Mouse (Mus musculus) heart, embryonic 15.5 days (tissue): ENCODE measurements around the gene Cdh23. TPM values are rescaled to one million over a fixed set of nuclear protein-coding genes. Genes with fewer than 3 reads are reported as not detected.

Experiments
- ATAC-seq: fragments of 200-750 bp; cut with Nextera tagmentation; replicated peaks from 2 replicates; pipeline ENCODE4 v1.8.0; 2017; ENCODE audit warnings: low read depth, moderate TSS enrichment; ENCODE audit not compliant: insufficient number of reproducible peaks, insufficient read depth, low FRiP score
- H3K27ac ChIP-seq: fragments of 300-500 bp; sonication (generic); 2 replicates; pipeline ENCODE4 v1.5.1; 2015; ENCODE audit warnings: mild to moderate bottlenecking, inconsistent platforms
- H3K27me3 ChIP-seq: fragments of 300-500 bp; sonication (generic); 2 replicates; pipeline ENCODE4 v1.6.1; 2015; ENCODE audit warnings: inconsistent platforms
- H3K36me3 ChIP-seq: fragments of 300-500 bp; sonication (generic); 2 replicates; pipeline ENCODE4 v1.6.1; 2015; ENCODE audit warnings: mild to moderate bottlenecking, inconsistent platforms
- H3K4me1 ChIP-seq: fragments of 300-500 bp; sonication (generic); replicated peaks from 2 replicates; pipeline ENCODE4 v1.6.1; 2015; ENCODE audit warnings: inconsistent platforms
- H3K4me2 ChIP-seq: fragments of 300-500 bp; sonication (generic); 2 replicates; pipeline ENCODE4 v1.6.1; 2015; ENCODE audit warnings: inconsistent platforms, mild to moderate bottlenecking, moderate library complexity
- H3K4me3 ChIP-seq: fragments of 300-500 bp; sonication (generic); 2 replicates; pipeline ENCODE4 v1.5.1; 2015; ENCODE audit warnings: mild to moderate bottlenecking, inconsistent platforms
- H3K9ac ChIP-seq: fragments of 300-500 bp; sonication (generic); 2 replicates; pipeline ENCODE4 v1.6.1; 2015; ENCODE audit warnings: mild to moderate bottlenecking, inconsistent platforms
- H3K9me3 ChIP-seq: fragments of 300-500 bp; sonication (generic); replicated peaks from 2 replicates; pipeline ENCODE4 v1.6.1; 2016; ENCODE audit warnings: inconsistent platforms
- WGBS: fragments of 180-500 bp; shearing (Covaris S2); methylation state at CpG from one replicate; pipeline ENCODE4 v1.1.7; 2015; ENCODE audit warnings: mixed read lengths; 5-methylcytosine and 5-hydroxymethylcytosine counted together
- polyA plus RNA-seq: library from polyadenylated mRNA; unstranded; fragments of >200 nt; fragmentation: Nextera tagmentation; extraction: Ambion mirVana; gene quantifications from 2 replicates; pipeline ENCODE4 v1.2.1, GENCODE M21; 2015

Gene Cdh23
- polyA plus RNA-seq, 1 experiment from 2014 or later = 0.50 TPM

DNA sequence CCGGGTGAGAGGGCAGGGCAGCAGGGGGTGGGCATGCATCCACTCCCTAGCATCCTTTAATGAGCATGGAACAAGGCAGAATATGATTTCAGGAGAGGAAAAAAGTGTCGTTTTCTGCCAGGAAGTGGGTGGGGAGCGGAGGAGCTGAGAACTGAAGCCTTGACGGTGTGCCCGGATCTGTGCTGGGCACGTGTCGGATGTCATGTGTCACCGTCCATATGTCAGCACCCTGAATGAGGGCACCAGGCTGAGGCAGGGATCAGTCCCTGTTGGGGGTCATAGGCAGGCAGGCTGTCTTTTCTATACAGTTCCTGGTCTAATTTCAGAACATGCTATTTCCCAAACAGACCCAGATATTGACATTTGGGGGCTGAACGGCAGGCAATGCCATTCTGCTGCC, 61.9 kb downstream of the Cdh23 start:
- Histone ChIP-seq H3K27ac (no peak overlapping the region), H3K4me2 (no peak overlapping the region), H3K27me3 (0 out of 2 replicates have a peak, but pooled peaks cover 3% of the 10 kb centered on the region), H3K36me3 (no peaks in the 10 kb centered on the region), H3K9me3 (peaks cover 9% of the 10 kb centered on the region), H3K4me1 (no peaks in the 10 kb centered on the region), H3K4me3 (no peak overlapping the region), H3K9ac (no peak overlapping the region)
- no peak for ATAC-seq
- 40% methylated on average over 9 of the region's 9 CpGs for WGBS

GRCm38 (mm10) chr10:60626086-60626485, 70.2 kb downstream of the Cdh23 start:
- no peaks in the 10 kb centered on the region for H3K36me3 ChIP-seq
- H3K9me3 ChIP-seq = peaks cover 12% of the 10 kb centered on the region
- no peak overlapping the region for H3K27ac ChIP-seq
- WGBS = 51% methylated on average over 5 of the region's 5 CpGs
- no peak overlapping the region for H3K4me2 ChIP-seq
- H3K27me3 ChIP-seq = no peaks in the 10 kb centered on the region; the same call in 1 of the 2 replicates
- H3K4me1 ChIP-seq = no peaks in the 10 kb centered on the region
- ATAC-seq = no peak
- H3K4me3 ChIP-seq = no peak overlapping the region
- H3K9ac ChIP-seq = no peak overlapping the region

DNA sequence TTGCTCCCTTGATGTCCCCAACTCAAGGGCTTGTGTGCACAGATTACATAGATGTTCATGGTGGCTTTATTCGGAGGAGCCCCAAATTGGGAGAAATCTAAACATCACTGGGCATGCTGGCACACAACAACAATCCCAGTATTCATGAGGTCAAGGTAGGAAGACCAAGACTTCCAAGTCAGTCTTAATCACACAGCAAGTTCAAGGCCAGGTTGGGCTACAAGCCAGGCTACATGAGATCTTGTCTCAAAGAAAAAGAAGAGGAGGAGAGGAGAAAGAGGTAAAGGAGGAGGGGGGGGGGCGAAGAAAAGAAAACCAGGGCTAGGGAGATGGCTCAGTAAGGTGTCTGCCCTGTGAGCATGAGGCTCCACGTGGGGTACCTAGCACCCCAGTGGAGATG, 70.8 kb downstream of the Cdh23 start:
- Histone ChIP-seq H3K27ac (no peak overlapping the region), H3K9ac (no peak overlapping the region), H3K4me2 (no peak overlapping the region), H3K9me3 (peaks cover 12% of the 10 kb centered on the region), H3K4me1 (no peaks in the 10 kb centered on the region), H3K27me3 (no peaks in the 10 kb centered on the region; the same call in 1 of the 2 replicates), H3K4me3 (no peak overlapping the region), H3K36me3 (no peaks in the 10 kb centered on the region)
- no peak for ATAC-seq
- WGBS = 60% methylated on average over 3 of the region's 3 CpGs

DNA sequence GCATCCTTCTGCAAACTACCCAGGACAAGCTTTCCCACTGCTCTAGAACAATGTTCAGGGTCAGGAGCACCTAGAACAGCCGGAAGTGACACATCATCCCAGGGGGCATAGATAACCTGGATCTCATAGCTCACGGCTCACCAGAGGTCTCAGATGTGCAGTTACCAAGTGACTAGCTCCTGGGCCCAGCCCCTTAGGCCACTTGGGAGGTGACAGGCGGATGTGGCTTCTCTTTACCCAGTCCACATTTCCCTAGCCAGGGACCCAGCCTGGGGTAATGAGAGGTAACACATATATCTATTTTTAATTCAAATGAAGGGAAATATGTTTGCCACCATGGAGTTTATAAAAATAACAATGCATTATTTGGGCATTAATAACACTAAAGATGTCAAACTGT, 71.3 kb downstream of the Cdh23 start:
- Histone ChIP-seq H3K27me3 (no peaks in the 10 kb centered on the region; the same call in 1 of the 2 replicates), H3K9me3 (peaks cover 8% of the 10 kb centered on the region), H3K9ac (no peak overlapping the region), H3K36me3 (no peaks in the 10 kb centered on the region), H3K4me1 (no peaks in the 10 kb centered on the region), H3K4me3 (no peak overlapping the region), H3K4me2 (no peak overlapping the region), H3K27ac (no peak overlapping the region)
- 53% methylated on average over 3 of the region's 3 CpGs for WGBS
- no peak for ATAC-seq

- H3K27ac ChIP-seq = no peak overlapping the region
- H3K27me3 ChIP-seq = no peaks in the 10 kb centered on the region; the same call in 1 of the 2 replicates
- H3K4me2 ChIP-seq = no peak overlapping the region
- 59% methylated on average over 14 of the region's 14 CpGs for whole genome bisulfite sequencing
- ATAC-seq = no peak
- H3K36me3 ChIP-seq = no peaks in the 10 kb centered on the region
- H3K9me3 ChIP-seq = peaks cover 2% of the 10 kb centered on the region; the same call in 1 of the 2 replicates
- H3K4me3 ChIP-seq = no peak overlapping the region
- H3K4me1 ChIP-seq = no peaks in the 10 kb centered on the region
- no peak overlapping the region for H3K9ac ChIP-seq
Measured at GRCm38 (mm10) chr10:60624217-60624708, 72.0 kb downstream of the Cdh23 start.

GRCm38 (mm10) chr10:60622836-60623235, 73.5 kb downstream of the Cdh23 start:
- no peaks in the 10 kb centered on the region; the same call in 1 of the 2 replicates for H3K27me3 ChIP-seq
- H3K27ac ChIP-seq = no peak overlapping the region
- H3K4me2 ChIP-seq = no peak overlapping the region
- no peak overlapping the region for H3K4me3 ChIP-seq
- no peaks in the 10 kb centered on the region for H3K4me1 ChIP-seq
- no peaks in the 10 kb centered on the region for H3K36me3 ChIP-seq
- H3K9ac ChIP-seq = no peak overlapping the region
- WGBS = 52% methylated on average over 12 of the region's 12 CpGs
- no peaks in the 10 kb centered on the region for H3K9me3 ChIP-seq
- ATAC-seq = no peak

DNA sequence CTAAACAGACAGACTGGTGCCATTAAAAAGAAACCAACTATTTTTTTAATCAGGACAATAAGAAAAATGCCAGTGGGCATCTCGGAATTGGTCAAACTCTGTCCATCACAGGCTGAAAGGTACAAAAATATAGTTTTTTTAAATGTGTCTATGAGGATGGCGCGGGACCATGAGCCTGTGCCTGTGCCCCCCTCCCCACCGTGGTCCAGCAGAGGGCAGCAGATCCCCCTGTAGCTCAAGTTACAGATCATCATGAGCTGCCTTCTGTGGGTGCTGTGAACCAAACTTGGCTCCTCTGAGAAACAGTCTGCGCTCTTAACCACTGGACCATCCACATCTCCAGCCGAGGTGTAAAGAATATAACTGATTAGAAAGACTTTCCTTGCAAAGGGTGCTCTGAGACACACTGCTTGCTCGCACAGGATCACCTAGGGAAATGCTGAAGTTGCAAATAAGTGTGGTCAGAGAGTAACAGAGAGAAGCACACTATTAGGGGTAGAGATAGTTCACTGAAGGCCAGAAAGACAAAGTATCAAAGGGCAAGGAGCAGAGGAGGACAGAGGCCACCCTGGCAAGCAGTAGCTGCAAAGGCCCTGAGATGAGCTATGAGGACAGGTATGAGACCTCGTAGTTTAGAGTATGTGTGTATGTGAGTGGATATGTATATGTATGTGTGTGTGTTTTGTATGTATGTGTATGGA, 74.7 kb downstream of the Cdh23 start:
- no peak overlapping the region for H3K4me2 ChIP-seq
- no peak overlapping the region for H3K9ac ChIP-seq
- H3K4me1 ChIP-seq = no peaks in the 10 kb centered on the region
- no peak overlapping the region for H3K27ac ChIP-seq
- 81% methylated on average over 8 of the region's 8 CpGs for WGBS
- no peaks in the 10 kb centered on the region for H3K9me3 ChIP-seq
- peaks cover 2% of the 10 kb centered on the region; the same call in 1 of the 2 replicates for H3K27me3 ChIP-seq
- ATAC-seq = no peak
- H3K4me3 ChIP-seq = no peak overlapping the region
- H3K36me3 ChIP-seq = no peaks in the 10 kb centered on the region

GRCm38 (mm10) chr10:60615898-60616297, 80.4 kb downstream of the Cdh23 start:
- H3K27ac ChIP-seq = no peak overlapping the region
- H3K9ac ChIP-seq = no peak overlapping the region
- no peak overlapping the region for H3K4me2 ChIP-seq
- no peak overlapping the region for H3K4me3 ChIP-seq
- H3K4me1 ChIP-seq = no peaks in the 10 kb centered on the region
- 0 out of 2 replicates have a peak, but pooled peaks cover 2% of the 10 kb centered on the region for H3K27me3 ChIP-seq
- WGBS = 64% methylated on average over 5 of the region's 5 CpGs
- ATAC-seq = no peak
- no peaks in the 10 kb centered on the region for H3K9me3 ChIP-seq
- H3K36me3 ChIP-seq = no peaks in the 10 kb centered on the region

DNA sequence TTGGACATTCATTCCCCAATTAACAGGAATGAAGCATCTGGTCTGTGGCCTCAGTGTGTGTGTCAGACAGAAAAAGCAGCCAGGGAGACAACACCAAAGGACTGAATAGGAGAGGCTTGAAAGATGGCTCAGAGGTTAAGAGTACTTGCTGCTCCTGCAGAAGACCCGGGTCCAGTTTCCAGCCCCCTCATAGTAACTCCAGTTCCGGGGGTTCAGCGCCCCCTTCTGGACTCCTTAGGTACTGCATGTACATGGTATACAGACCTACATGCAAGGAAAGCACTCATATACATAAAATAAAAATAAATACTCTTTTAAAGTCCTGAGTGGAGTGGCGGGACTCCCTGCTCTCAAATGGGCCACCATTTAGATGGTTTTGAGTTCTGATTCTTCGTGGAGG, 83.4 kb downstream of the Cdh23 start:
- no peaks in the 10 kb centered on the region for H3K4me1 ChIP-seq
- H3K27me3 ChIP-seq = 0 out of 2 replicates have a peak, but pooled peaks cover 2% of the 10 kb centered on the region
- ATAC-seq = no peak
- H3K36me3 ChIP-seq = no peaks in the 10 kb centered on the region
- H3K9ac ChIP-seq = no peak overlapping the region
- WGBS = 13% methylated on average over 5 of the region's 5 CpGs
- H3K27ac ChIP-seq = no peak overlapping the region
- H3K9me3 ChIP-seq = no peaks in the 10 kb centered on the region
- no peak overlapping the region for H3K4me2 ChIP-seq
- no peak overlapping the region for H3K4me3 ChIP-seq

GRCm38 (mm10) chr10:60607166-60607565, 89.1 kb downstream of the Cdh23 start:
- H3K4me3 ChIP-seq = no peak overlapping the region
- no peaks in the 10 kb centered on the region for H3K9me3 ChIP-seq
- H3K4me1 ChIP-seq = no peaks in the 10 kb centered on the region
- no peak for ATAC-seq
- no peak overlapping the region for H3K9ac ChIP-seq
- H3K36me3 ChIP-seq = no peaks in the 10 kb centered on the region
- 73% methylated on average over 5 of the region's 5 CpGs for WGBS
- H3K4me2 ChIP-seq = no peak overlapping the region
- H3K27ac ChIP-seq = no peak overlapping the region
- H3K27me3 ChIP-seq = peaks cover 8% of the 10 kb centered on the region; the same call in 1 of the 2 replicates

- no peak overlapping the region for H3K4me2 ChIP-seq
- H3K9me3 ChIP-seq = no peaks in the 10 kb centered on the region
- H3K27ac ChIP-seq = no peak overlapping the region
- no peak for ATAC-seq
- H3K27me3 ChIP-seq = peaks cover 8% of the 10 kb centered on the region; the same call in 1 of the 2 replicates
- no peaks in the 10 kb centered on the region for H3K4me1 ChIP-seq
- WGBS = 87% methylated on average over 6 of the region's 6 CpGs
- H3K4me3 ChIP-seq = no peak overlapping the region
- no peak overlapping the region for H3K9ac ChIP-seq
- no peaks in the 10 kb centered on the region for H3K36me3 ChIP-seq
Measured at GRCm38 (mm10) chr10:60606661-60607060, 89.6 kb downstream of the Cdh23 start.

DNA sequence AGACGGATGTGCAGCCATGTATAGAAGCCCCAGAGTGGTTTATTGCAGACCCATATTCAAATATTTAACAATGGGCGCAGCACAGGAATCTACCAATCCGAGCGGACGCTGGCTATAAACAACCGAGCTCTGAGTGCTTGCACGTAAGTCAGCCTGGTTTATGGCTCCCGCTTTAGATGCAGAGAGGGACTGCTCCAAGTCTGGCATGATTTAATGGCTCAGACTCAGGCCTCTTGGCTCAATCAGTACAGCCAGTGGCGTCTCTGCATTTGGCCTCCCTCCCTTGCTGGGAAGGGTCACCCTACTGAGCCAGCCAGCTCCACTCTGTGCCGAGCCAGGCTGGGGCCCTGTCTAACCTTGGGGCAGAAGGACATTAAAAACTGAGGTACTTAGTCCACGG, 94.1 kb downstream of the Cdh23 start:
- Histone ChIP-seq H3K9me3 (no peaks in the 10 kb centered on the region), H3K9ac (no peak overlapping the region), H3K4me3 (no peak overlapping the region), H3K4me1 (no peaks in the 10 kb centered on the region), H3K4me2 (no peak overlapping the region), H3K36me3 (no peaks in the 10 kb centered on the region), H3K27ac (no peak overlapping the region), H3K27me3 (peaks cover 8% of the 10 kb centered on the region; the same call in 1 of the 2 replicates)
- WGBS = 78% methylated on average over 11 of the region's 11 CpGs
- no peak for ATAC-seq
